Mouse (Mus musculus): ENCODE measurements around the gene Apol6.
A peak's percentile ranks its signal among the peaks of the same experiment; 100 is the strongest.
"Not testable (repeated sequence)": the region's sequence is repeated elsewhere in the genome, so short reads cannot be mapped to it uniquely, and the experiment has no call there.

Gene Apol6

DNA sequence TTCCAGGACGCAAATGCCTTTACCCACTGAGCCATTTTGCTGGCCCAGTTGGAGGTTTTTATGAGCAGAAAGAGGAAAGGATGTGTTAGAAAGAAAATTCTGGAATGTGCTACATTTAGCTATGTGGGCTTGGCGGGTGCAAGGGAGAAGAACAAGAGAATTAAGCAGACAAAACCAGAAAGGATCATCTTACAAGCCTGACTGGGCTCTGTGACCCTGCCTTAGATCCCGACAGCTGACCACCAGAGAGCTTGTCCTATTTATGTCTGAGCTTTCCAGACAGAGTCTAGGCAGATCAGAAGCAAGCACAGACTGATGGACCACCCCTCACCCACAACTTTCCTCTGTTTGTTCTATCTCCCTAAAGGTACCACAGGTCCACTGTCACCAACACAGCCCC, 13.3 kb upstream of the Apol6 start:
- no peak for DNase-seq (ENCODE audit: low spot score in 2 of 2)

DNA sequence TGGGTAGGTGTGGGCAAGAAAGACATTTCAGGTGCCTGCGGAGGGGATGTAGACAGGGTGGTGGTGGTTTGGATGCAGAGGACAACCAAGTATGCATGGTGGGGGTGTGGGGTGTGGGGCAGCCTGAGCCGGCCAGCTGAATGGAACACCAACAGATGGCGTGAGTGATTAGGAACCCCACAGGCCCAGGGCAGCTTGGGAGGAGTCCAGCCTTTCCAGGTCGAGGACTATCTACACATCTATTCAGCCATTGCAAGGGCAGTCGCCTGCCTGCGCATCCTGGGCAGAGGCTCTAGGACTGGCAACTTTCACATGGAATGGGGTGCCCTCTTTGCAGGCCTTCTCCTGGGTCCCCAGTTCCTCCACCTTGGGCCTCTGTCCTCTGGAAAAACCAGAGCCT, 10.0 kb upstream of the Apol6 start:
- no peak for DNase-seq (ENCODE audit: low spot score in 2 of 2)

DNA sequence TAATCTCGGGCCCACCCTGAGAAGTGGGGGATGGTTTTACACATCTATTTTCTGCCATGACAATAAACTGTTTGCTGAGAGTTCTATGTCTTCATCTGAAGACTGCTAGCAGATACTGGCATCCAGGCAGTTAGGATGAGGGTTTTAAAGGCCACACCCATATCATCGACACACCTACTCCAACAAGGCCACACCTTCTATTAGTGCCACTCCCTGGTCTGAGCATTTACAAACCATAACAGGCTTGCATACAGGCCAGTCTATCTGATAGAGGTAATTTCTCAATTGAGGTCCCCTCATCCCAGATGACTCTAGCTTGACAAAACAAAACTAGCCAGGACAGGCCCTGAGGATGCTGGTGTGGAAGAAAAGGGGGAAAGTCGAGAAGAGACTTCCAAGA, 8.9 kb upstream of the Apol6 start:
- no peak for DNase-seq (ENCODE audit: low spot score in 2 of 2)

DNA sequence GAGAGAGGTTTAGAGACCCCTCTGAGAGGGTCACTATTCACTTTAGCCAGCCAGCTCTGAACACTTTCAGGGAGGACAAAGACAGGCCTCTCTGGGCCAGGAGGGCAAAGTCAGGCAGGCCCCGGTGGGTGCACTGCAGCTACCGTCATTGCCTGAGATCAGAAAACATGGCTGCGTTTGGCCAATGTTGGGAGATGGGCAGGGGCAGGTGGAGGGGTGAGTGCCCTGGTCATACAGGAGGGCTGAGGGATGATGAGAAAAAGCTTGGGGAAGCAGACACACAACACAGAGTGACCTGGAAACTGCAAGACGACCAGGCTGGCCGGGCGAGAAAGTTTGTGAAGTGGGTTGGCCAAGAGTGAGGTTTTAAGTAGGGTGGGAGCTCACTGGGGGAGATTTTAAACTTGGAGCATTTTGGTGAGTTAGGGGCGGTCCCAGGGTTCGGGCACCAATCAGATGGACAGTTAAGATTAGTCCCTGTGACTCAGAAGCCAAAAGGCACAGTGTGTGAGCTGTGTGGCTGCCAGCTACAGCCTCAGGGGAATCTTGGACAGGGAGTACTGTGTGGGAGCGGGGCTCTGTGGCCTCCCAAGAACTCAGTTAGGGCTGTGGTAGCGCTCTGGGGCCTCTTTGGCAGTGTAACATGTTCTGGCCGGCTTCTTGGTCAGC, 8.1 kb upstream of the Apol6 start:
- peak; percentile 20 to 86 for DNase-seq (ENCODE audit: low spot score in 2 of 2)

DNA sequence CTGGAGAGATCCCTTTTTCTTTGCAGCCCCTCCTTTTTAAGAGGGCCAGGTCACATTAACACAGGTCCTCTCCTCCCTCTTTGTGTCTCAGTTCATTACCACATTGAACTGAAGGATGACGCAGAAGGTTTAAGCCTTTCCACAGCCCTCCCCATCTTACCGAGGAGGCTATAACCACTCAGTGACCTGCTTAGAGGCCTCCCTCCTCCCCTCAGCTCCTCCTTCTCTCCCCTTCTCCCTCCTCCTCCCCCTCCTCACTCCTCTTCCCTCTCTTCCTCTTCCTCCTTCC, 7.6 kb upstream of the Apol6 start:
- no peak for DNase-seq (ENCODE audit: low spot score in 2 of 2)

DNA sequence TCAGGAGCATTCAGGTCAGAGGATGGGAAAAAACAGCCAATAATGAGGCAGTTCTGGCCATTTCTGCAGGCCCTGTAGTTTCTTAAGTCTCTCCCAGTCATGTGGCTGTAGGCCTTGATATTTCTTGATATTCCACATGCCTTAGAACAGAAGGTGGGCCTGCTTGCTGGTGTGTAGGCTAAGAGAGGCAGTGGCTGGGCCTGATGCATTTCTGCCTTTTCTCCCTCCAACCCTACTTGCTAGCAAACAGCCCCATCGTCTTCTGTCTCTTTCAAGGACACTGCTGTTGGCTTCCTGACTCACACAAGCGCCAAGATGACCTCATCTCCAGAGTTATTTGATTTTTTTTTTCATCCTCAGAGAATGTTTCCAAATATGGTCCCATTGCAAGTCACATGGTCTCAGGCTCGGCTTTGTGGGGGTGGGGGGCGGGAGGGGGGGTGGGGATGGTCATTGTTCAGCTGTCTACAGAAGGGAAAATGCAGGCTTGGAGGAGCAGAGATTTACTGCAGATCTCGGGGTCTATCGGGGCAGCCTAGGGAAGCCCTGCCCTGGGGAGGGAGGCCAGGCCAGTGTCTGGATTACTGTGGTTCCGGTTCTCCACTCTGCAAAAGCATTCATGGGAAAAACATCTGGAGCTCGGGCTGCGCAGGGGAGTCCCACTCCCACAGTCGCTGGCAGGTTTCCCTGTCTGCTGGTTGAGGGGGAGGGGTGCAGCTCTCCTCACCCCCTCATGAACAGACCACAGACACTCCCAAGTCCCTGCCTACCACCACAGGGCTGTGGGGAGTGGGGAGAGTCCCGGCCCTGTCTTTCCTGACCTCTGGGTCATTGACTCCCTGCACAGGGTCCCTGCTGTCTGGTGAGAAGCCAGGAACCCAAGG, 7.0 kb upstream of the Apol6 start:
- peak; percentile 23 to 61 for DNase-seq (ENCODE audit: low spot score in 2 of 2)

DNA sequence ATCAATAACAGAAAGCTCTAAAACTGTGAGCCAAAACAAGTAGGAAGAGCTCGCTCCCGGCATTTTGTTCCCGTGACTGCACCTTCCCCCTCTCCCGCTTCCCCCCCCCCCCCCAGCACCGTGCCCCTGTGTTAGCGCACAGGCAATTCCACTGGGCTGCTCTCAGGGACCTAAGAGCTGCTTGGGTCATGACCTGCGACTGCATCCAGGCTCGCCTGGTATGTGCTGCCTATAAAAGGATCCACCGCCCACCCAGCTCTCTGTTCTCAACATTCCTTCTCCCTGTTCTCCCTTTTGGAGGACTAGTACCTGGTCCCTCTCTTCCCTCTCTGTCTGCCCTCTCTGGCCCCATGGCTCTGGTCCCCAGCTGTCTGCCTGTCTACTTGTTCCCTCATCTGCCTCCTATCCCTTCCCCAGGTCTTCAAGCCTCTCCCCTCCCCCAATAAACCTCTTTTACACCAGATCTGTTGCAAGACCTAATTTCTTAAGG, 5.3 kb upstream of the Apol6 start:
- DNase-seq (ENCODE audit: low spot score in 2 of 2) = no peak

DNA sequence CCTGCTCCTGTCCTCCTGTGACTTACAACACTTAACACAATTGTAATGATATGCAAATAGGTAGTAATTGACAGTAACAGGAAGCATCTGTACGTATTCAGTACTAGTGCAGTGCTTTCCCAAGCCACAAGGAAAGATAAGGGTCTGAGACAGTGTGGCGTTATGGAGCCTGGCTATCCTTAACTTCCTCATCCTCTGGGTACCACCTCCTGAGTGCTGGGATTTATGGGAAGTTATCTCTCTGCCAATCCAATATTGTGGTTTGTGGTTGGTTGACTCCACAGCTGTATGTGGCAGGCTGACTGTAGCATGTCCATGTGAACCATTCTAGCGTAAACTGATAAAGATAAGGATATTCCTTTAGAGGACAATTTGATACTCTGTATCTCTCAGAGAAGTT, 3.7 kb upstream of the Apol6 start:
- DNase-seq (ENCODE audit: low spot score in 2 of 2) = no peak

DNA sequence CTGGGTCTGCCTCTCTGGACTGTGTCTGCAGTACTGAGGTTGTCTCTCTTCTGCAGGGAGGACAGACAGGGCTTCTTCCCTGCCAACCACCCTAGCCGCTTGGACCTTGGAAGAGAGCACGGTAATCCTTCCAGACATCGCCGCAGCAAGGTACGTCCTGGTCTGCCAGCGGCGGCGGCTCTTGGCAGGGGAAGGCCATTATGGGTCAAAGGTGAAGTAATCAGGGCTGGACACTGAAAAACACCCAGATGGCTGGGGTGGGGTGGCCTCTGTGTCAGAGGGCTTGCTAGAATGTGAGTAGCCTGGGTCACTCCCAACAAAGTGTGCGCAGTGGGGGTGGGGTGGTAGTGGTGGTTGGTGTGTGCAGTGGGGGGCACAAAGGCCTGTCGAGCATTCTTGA, 1.1 kb downstream of the Apol6 start:
- DNase-seq (ENCODE audit: low spot score in 2 of 2) = peak in 1 of 2 experiments; percentile 59

DNA sequence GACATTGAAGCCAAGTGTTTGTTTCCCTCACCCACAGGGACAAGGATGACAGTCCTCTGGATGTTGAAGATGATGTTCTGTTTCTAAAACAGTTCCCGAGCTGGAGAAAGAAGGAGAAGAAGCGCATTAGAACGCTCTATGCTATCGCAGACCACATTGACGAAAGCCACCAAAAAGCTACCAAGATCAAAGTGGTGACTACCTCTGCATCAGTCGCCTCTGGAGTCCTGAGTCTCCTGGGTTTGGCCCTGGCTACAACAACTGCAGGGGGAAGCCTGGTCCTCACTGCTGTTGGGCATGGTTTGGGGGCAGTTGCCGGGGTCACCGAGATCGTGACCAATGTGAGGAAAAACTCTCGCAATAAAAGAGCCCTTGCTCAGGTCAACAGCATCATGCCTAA, 6.0 kb downstream of the Apol6 start, which contains the start of gene Mb:
TSS of gene Mb (minus strand) at position 101 of the 400 bp plus-strand sequence.
- no peak for DNase-seq (ENCODE audit: low spot score in 2 of 2)

DNA sequence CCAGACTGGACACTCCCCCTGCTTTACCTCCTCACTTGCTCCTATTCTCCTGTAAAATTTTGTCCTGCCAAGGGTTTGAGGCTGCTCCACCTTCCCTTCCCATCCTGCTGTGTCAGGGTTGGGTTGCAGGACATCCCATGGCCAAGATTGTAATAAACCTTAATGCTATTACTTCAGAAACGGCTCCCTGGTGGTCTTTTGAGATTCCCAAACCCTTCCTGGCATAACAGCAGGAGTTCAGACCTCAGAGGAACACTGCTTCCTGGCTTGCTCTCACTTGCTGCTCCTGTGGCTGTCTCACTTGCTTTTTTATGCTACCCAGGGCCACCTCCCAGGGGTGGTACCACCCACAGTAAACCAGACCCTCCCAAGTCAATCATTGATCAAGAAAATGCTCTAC, 7.6 kb downstream of the Apol6 start:
- DNase-seq (ENCODE audit: low spot score in 2 of 2) = no peak

DNA sequence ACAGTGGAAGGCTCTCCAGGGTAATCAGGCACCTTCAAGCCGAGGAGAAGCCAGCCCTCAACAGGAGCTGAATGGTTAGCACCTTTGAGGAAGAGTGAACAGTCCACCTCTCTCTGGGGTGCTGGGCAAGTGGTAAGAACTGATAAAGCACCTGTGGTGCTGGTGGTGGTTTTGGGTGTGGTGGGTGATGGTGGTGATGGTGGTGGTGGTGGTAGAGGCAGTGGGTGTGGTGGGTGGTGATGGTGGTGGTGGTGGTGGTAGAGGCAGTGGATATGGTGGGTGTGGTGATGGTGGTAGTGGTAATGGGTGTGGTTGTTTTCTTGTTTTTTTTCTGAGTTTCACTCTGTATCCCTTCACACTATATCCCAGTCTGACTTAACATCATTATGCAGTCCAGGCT, 8.5 kb downstream of the Apol6 start:
- DNase-seq (ENCODE audit: low spot score in 2 of 2) = no peak

DNA sequence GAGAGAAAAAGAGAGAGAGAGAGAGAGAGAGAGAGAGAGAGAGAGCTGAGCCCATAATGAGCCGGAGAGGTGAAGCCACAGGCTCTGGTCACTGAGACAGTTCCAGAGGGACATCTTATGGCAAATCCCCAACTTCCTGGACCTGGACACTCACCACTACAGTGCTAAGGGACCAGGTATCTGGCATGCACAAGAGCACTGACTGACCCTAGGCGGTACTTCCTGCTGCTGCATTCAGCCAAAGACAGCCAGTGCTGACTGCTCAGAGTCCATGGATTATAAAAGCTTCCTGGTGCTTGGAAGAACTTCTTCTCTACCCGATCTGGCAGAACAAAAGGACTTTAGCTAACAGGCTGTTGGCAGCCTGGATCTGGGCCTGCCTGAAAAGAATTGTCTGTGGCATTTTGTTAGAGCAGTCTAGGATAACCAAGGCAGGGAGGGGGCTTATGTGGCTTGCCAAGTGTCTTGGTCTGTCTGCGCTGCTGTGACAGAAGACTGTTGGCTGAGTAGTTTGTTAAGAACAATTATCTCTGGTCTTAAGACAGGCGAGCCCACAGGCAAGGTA, 10.2 kb downstream of the Apol6 start:
- DNase-seq (ENCODE audit: low spot score in 2 of 2) = no peak

DNA sequence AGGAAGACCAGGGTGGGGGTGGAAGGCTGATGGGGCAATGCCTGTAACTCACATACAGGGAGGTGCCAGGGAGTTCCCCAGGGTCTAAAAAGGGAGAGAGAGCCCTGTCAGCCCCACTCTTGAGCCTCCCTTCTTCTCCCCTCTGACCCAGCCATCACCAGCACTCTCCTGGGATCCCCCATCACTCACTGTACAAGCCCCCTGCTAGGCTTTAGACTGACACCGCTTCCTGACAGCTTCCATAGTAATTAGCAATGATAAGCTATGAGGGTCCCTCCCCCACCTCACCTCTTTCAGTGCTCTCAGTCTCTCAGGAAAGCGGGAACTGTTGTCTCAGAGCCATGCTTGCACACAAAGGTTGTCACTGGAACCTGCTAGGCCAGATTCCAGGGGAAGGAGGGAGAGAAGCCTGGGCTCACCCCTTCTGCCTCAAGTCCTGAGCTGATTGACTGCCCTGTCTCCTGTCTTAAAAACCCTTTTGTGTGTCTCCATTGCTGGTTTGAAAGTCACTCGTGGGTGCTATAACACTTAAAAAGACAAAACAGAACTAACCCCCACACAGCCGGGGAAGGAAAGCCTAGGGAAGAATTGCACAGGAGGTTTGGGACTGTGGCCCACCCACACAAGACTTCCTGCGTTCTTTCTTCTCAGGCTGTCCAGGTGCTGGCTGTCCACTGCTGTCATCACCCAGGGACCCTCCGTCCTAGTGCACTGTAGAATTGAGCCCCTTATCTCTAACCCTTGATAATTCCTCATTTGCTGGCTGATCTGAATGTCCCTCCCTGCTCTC, 11.7 kb downstream of the Apol6 start:
- no peak for DNase-seq (ENCODE audit: low spot score in 2 of 2)

DNA sequence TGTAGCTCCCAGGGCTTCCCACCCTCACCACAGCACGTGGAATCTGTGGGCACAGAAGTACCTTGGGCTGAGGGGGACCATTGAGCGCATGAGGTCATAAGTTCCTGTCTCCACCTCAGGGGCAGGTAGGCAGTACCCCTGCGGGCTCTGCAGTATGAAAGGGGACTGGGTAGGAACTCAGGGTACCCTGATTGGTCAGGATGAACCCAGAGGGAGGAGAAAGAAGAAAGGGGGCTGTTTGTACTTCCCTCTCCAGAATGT, 12.2 kb downstream of the Apol6 start:
- DNase-seq (ENCODE audit: low spot score in 2 of 2) = no peak

DNA sequence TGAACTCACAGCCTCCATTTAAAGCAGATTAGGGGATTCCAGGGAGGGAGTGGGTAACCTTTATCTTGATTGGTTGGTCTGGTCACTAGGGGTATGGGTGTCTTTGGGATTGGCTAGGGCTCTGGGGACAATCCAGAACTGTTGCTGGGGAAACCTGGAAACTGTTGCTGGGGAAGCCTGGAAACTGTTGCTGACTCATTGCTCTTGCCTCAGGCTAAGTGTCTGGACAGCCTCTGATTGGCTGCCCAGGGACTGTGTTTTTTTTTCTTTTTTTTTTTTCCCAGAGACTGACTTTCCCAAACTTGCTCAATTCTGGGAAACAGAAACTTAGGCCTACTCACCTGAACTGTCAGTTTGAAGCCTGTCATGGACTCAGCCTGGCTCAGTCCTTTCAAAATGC, 14.0 kb downstream of the Apol6 start:
- DNase-seq (ENCODE audit: low spot score in 2 of 2) = no peak

DNA sequence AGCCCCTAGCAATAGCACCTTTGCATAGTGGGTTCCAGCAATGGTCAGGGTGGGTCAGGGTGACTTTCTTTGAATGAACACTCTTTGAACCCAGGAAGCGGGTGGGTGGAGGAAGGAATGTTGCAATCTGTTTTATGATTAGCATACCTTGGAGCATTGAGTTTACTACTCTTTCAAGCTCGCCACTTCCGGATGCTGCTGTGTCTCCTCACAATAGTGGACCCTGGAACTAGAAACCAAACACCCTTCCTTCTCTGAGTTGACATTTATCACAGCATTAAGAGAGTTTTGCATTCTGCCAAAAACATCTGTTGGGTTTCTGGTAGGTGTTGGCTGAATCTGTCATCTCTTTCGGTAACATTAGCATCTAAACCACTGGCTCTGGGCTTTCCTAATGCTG, 14.9 kb downstream of the Apol6 start:
- DNase-seq (ENCODE audit: low spot score in 2 of 2) = not testable (repeated sequence)

DNA sequence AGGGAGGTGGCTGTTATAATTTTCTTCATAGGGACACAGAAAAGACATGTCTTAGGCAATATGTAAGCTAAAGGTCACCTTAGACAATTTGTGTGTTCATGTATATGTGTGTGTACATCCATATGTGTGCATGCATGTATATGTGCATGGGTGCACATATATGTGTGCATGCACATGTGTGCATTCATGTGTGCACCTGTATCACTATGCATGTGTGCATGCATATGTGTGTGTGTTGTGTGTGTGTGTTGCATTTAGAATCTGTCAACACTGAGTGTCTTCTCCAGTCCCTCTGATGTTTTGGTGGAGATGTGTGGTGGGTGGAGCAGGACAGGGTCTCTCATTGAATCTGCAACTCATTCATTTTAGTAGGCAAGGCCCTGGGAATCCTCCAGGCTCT, 18.2 kb downstream of the Apol6 start:
- DNase-seq (ENCODE audit: low spot score in 2 of 2) = no peak

DNA sequence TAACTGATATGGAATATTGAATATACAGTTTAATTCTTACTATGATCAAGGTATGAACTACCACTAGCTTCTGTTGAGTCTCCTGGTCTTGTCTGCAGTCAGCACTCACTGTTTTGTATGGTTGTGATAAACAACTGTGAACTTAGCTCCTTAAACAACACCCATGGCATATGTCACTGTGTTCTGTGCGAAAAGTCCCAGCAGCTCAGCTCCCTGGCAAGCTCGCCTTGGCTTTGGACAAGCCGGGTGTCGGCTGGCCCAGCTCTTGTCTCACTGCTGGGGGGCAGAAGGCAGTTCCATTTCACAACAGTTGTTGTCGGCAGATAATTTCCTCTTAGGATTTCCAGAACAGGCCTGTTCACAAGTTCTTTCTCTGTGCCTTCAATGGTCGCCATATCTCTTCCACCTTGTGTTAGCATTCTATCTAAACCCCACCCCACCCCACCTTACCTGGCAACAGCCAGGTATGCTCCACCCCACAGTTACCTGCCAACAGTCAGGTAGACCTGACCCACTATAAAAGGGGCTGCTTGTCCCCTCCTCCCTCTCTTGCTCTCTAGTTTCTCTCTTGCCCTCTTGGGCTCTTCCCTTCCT, 20.8 kb downstream of the Apol6 start:
- DNase-seq (ENCODE audit: low spot score in 2 of 2) = peak in 1 of 2 experiments; percentile 35

DNA sequence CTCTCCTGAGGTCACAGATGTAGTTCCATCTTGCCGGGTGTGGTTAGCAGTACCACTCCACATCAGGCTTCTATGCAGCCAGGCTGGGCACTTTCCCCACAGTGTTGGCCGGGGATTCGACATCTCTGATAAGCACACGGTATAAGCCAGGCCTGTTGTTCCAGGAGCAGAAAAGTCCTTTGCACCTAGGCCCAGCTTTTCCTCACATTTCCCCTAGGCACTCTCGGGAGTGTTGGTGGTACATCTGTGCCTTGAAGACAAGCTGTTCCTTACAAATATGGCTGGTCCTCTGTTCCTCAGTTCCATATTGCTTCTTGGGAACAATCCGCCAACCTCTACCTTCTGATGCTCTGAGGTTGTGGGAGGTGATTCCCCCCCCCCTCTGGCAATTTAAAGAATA, 21.7 kb downstream of the Apol6 start:
- no peak for DNase-seq (ENCODE audit: low spot score in 2 of 2)

DNA sequence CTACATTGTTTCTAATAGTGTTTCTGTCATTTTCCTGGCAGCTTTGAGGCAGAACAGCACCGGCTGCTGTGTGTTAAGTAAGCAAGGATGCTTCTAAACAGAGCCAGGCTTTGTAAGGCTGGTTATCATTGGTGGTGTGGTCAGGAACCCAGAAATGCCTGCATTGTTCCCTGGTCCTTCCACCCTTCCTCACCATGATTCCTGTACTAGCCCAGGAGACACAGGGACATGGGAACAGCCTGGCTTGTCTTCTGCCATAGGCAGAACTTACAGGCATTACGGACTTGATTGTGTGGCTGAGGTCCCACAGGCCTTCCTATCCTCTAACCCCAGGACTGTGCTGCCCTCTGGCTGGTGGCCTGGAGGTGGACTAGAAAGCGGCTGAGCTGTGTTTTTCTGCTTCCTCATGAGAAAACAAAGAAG, 23.9 kb downstream of the Apol6 start:
- peak in 1 of 2 experiments; percentile 44 for DNase-seq (ENCODE audit: low spot score in 2 of 2)

DNA sequence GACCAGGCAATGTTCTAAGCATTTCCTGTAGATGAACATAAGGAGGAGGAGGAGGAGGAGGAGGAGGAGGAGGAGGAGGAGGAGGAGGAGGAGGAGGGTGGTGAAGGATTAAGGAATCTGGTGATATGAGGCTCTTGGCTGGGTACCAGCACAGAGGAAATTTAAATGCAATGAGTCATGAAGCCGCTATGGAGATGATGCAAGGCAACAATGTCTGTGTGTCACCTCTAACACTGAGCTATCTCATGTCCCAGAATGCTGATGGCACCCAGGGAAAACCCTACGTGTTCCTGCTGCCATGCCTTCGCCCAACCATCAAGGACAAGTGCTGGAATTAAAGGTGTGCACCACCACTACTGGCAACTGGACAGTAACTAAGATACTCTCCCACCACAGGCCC, 24.5 kb downstream of the Apol6 start:
- DNase-seq (ENCODE audit: low spot score in 2 of 2) = no peak
